In genomic region chr4:13355841-13356240, GRCm38 (mm10) we compare ENCODE assay signal across 18 mouse cellular contexts.
"Had no signal": no experiment of that assay in that cellular context is flagged by ENCODE, and none has a peak within 500 bp of the region (broad histone marks: within the 10 kb centered on the region; RNA-seq: fewer than 3 reads in every experiment).

No protein-coding gene starts in this region.

- H3K4me1 ChIP-seq: limb, embryonic 10.5 days; liver, embryonic 15.5 days; lung, embryonic 15.5 days; megakaryocyte, embryonic 14.5 days; neural tube, embryonic 13.5 days had no signal

- H3K9ac ChIP-seq: liver, embryonic 15.5 days; lung, embryonic 15.5 days; neural tube, embryonic 13.5 days had no signal

- H3K9me3 ChIP-seq: limb, embryonic 10.5 days; liver, embryonic 15.5 days; lung, embryonic 15.5 days; megakaryocyte, embryonic 14.5 days; neural tube, embryonic 13.5 days had no signal

- H3K4me2 ChIP-seq: liver, embryonic 11.5 days; liver, embryonic 15.5 days; lung, embryonic 15.5 days; midbrain, embryonic 11.5 days; neural tube, embryonic 13.5 days had no signal

- H3K27ac ChIP-seq: left cerebral cortex, adult 2 months; limb, embryonic 10.5 days; liver, embryonic 15.5 days; lung, embryonic 15.5 days; macrophage; neural tube, embryonic 13.5 days; stomach, postnatal 0 days had no signal

- DNase-seq: kidney, adult 18-20 months; kidney, postnatal 14 days; lung, postnatal 14 days; right cerebral cortex, adult 18-20 months; right cerebral cortex, postnatal 25 days; thymus, adult 18-20 months; thymus, postnatal 14 days had no signal

- H3K36me3 ChIP-seq: limb, embryonic 10.5 days; liver, embryonic 15.5 days; lung, embryonic 15.5 days; neural tube, embryonic 13.5 days had no signal

- H3K4me3 ChIP-seq: left cerebral cortex, adult 2 months; limb, embryonic 10.5 days; liver, embryonic 15.5 days; lung, embryonic 15.5 days; megakaryocyte, embryonic 14.5 days; neural tube, embryonic 13.5 days had no signal

- H3K27me3 ChIP-seq: liver, embryonic 15.5 days; lung, embryonic 15.5 days; megakaryocyte, embryonic 14.5 days; neural tube, embryonic 13.5 days had no signal

- ATAC-seq: midbrain, embryonic 16.5 days had no signal
